Mouse (Mus musculus) intestine, postnatal 0 days (tissue): ENCODE measurements around the gene Atp1a4. TPM values are rescaled to one million over a fixed set of nuclear protein-coding genes. Genes with fewer than 3 reads are reported as not detected.

Experiments used
- ATAC-seq: fragments of 200-750 bp; cut with Nextera tagmentation; 2 replicates; pipeline ENCODE4 v1.8.0; 2017; ENCODE audit warnings: mild to moderate bottlenecking, moderate TSS enrichment, moderate library complexity
- H3K27ac ChIP-seq: fragments of 300-500 bp; sonication (generic); 2 replicates; pipeline ENCODE4 v1.5.1; 2014; ENCODE audit warnings: mild to moderate bottlenecking, low read depth, low read length, moderate library complexity
- H3K27me3 ChIP-seq: fragments of 300-500 bp; sonication (generic); replicated peaks from 2 replicates; pipeline ENCODE4 v1.6.1; 2014; ENCODE audit warnings: low read length, mixed read lengths; ENCODE audit not compliant: control insufficient read depth, insufficient read depth
- H3K36me3 ChIP-seq: fragments of 300-500 bp; sonication (generic); 2 replicates; pipeline ENCODE4 v1.6.1; 2014; ENCODE audit warnings: mild to moderate bottlenecking, moderate library complexity; ENCODE audit not compliant: control insufficient read depth, insufficient read depth
- H3K4me1 ChIP-seq: fragments of 300-500 bp; sonication (generic); replicated peaks from 2 replicates; pipeline ENCODE4 v1.6.1; 2014; ENCODE audit warnings: antibody characterized with exemption, low read length, mixed read lengths; ENCODE audit not compliant: control insufficient read depth, insufficient read depth
- H3K4me2 ChIP-seq: fragments of 300-500 bp; sonication (generic); replicated peaks from 2 replicates; pipeline ENCODE4 v1.6.1; 2014; ENCODE audit warnings: low read depth, mild to moderate bottlenecking, moderate library complexity
- H3K4me3 ChIP-seq: fragments of 300-500 bp; sonication (generic); 2 replicates; pipeline ENCODE4 v1.5.1; 2014; ENCODE audit warnings: low read depth, low read length
- H3K9ac ChIP-seq: fragments of 300-500 bp; sonication (generic); 2 replicates; pipeline ENCODE4 v1.6.1; 2014; ENCODE audit warnings: mild to moderate bottlenecking, low read depth, low read length
- H3K9me3 ChIP-seq: fragments of 300-500 bp; sonication (generic); 2 replicates; pipeline ENCODE4 v1.6.1; 2016; ENCODE audit warnings: mixed run types; ENCODE audit not compliant: control insufficient read depth
- CTCF ChIP-seq: sonication (generic); IDR thresholded peaks from 2 replicates; pipeline ENCODE4 v1.5.1; 2016; ENCODE audit warnings: low read depth, mild to moderate bottlenecking, control low read depth, antibody characterized with exemption, moderate library complexity
- WGBS: fragments of 180-500 bp; shearing (Covaris S2); extraction: QIAGEN DNeasy Blood & Tissue Kit; methylation state at CpG from one replicate; pipeline ENCODE4 v1.1.7; 2014; 5-methylcytosine and 5-hydroxymethylcytosine counted together
- polyA plus RNA-seq: library from polyadenylated mRNA; unstranded; fragments of >200 nt; fragmentation: Nextera tagmentation; extraction: Ambion mirVana; gene quantifications from 2 replicates; pipeline ENCODE4 v1.2.1, GENCODE M21; 2015

Gene Atp1a4
- polyA plus RNA-seq, 1 experiment from 2014 or later: not detected

DNA sequence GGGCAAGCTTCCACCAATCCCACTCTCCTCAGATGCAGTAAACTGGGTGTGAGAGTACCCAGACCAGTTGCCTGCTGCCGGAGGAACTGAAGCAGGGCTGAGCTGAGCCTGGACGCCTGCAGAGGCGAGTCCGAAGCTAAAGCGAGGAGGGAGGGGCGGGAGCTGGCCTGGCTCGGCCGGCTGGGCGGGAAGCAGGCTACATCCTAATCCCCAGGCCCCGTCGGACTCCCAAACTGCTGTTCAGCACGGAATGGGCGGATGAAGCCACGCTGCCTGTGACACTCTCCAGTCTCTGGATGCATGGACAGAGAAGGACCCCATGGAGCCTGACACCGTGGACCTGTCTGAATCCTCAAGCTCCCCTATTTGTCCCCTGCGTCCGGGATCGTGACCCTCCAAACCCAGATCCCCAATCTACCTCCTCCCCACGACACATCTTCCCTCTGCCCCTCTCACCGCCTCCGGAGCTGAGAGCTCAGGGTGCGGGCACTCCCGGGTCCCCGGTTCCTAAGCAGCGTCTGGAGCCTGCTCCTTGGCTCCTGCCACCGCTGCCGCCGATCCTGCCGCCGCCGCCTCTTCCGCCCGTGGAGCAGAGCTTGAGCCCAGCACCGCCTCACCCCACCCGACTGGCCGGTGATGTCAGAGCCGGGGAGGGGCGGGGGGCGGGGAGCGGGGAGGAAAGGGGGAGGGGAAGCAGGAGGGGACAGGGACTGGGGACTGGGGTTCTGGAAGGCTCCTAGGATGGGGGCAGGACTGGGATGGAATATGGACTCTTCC lies 51.9 kb downstream of the Atp1a4 start, which contains the start of gene Pea15a:
Pea15a (minus strand) TSS at position 664 of the 777 bp plus-strand sequence.
- peak within 1 kb of the TSS; percentile 68 for H3K4me3 ChIP-seq
- TF ChIP-seq CTCF: no peak
- peak within 1 kb of the TSS; percentile 70 for H3K9ac ChIP-seq
- H3K27me3 ChIP-seq: no peaks in the 10 kb centered on the region
- no peaks in the 10 kb centered on the region for H3K9me3 ChIP-seq
- H3K4me2 ChIP-seq: peak within 1 kb of the TSS; percentile 89
- peak; percentile 76 for ATAC-seq
- under 1% methylated on average over 38 of the region's 40 CpGs for WGBS
- H3K36me3 ChIP-seq: peaks cover 5% of the 10 kb centered on the region; the same call in 1 of the 2 replicates
- H3K27ac ChIP-seq: peak within 1 kb of the TSS; percentile 80
- H3K4me1 ChIP-seq: no peaks in the 10 kb centered on the region

GRCm38 (mm10) chr1:172205741-172206087 lies 52.5 kb downstream of the Atp1a4 start:
- WGBS: 16% methylated on average over 3 of the region's 3 CpGs
- Histone ChIP-seq H3K9me3 (no peaks in the 10 kb centered on the region), H3K36me3 (peaks cover 5% of the 10 kb centered on the region; the same call in 1 of the 2 replicates), H3K4me3 (peak overlapping the region; percentile 68), H3K27ac (no peak overlapping the region), H3K4me2 (peak overlapping the region; percentile 89), H3K27me3 (no peaks in the 10 kb centered on the region), H3K4me1 (no peaks in the 10 kb centered on the region), H3K9ac (no peak overlapping the region; the same call in 1 of the 2 replicates)
- no peak for ATAC-seq
- no peak for TF ChIP-seq CTCF

DNA sequence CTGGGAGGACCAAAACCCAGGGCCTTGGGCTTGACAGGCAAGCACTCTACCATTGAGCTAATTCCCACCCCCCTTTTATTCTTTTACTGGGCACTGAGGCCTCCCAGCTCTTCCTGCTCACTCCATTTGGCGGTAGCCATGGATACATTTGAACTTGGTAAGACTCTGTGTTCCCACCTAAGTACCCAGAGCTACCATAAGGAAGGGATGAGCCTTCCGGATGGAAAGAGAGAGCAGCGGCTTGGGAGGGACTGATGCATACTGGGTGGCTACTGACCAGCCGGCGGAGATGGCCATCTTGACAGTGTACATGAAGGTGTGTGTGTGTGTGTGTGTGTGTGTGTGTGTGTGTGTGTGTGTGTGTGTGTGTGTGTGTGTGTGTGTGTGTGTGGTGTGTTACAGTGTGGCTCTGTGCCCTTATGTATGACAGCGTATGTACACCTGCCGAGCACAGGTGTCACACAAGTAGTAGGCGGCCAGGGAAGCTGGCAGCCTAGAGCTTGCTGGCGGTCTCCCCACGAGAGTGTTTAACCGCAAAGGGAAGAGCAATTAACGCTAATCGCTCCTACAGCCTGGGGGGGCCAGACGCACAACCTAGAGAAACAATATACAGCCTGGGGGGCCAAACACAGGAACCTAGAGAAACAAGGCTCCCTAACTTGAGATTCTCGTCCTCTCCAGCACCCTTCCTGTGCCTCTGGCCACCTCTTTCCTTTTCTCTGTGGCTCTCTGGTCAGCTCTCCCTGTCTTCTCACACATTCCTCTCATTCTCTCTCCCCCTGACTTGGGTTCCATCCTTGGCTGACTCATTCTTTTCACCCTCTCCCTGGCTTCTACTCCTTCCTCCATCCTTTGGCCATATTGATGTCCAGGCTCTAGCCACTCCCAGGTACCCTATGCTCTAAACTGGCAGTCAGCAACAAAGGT lies 53.1 kb downstream of the Atp1a4 start:
- no peak overlapping the region for H3K4me3 ChIP-seq

DNA sequence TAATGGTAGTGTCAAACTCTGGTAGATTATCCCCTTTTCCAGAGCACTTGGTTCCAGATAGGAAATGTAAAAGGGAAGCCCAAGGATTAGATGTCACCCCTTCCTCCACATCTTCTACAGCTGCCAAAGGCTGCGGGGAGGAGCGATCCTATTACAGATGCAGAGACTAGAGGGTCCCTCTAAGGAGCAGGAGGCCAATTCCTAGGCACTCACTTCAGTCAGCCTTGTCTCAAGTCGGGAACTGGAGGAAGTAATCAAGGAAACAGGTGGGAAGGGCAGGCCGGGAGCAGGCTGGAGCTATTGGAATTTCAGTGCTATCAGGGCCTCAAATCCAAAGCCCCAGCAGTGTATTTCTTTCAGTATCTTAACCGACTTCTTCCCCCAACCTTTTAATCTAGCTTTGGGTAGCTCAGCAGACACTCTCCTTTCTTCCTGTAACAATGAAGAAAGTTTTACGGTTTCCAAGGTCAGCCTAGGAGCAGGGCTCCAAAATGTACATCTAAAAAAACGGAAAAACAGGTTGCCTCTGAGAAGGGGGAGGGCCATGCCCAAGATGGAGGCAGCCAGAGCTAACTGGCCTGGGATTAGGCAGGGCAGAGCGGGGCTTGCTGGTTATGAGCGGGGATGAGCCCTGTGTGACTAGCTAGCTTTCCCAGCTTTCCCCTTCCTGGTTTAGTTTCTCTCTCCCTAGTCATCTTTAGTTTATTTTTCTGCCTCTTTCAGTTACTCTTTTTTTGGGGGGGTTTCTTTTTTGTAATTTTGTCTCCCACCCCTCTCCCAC lies 54.0 kb downstream of the Atp1a4 start:
- no peak overlapping the region for H3K4me3 ChIP-seq
- no peaks in the 10 kb centered on the region for H3K27me3 ChIP-seq
- H3K9me3 ChIP-seq: no peaks in the 10 kb centered on the region
- H3K36me3 ChIP-seq: peaks cover 14% of the 10 kb centered on the region
- H3K27ac ChIP-seq: no peak overlapping the region
- no peaks in the 10 kb centered on the region for H3K4me1 ChIP-seq
- ATAC-seq: no peak
- no peak overlapping the region for H3K9ac ChIP-seq
- no peak overlapping the region; the same call in 1 of the 2 replicates for H3K4me2 ChIP-seq
- TF ChIP-seq CTCF: no peak
- 36% methylated on average over 9 of the region's 9 CpGs for WGBS

More for the DNA sequence above, 53.1 kb downstream of the Atp1a4 start:
- WGBS: 68% methylated on average over 15 of the region's 15 CpGs
- peaks cover 5% of the 10 kb centered on the region; the same call in 1 of the 2 replicates for H3K36me3 ChIP-seq
- peak overlapping the region; percentile 89 for H3K4me2 ChIP-seq
- no peak for ATAC-seq
- H3K9me3 ChIP-seq: no peaks in the 10 kb centered on the region
- no peak overlapping the region for H3K27ac ChIP-seq
- no peak overlapping the region for H3K9ac ChIP-seq
- H3K4me1 ChIP-seq: no peaks in the 10 kb centered on the region
- H3K27me3 ChIP-seq: no peaks in the 10 kb centered on the region
- no peak for TF ChIP-seq CTCF

DNA sequence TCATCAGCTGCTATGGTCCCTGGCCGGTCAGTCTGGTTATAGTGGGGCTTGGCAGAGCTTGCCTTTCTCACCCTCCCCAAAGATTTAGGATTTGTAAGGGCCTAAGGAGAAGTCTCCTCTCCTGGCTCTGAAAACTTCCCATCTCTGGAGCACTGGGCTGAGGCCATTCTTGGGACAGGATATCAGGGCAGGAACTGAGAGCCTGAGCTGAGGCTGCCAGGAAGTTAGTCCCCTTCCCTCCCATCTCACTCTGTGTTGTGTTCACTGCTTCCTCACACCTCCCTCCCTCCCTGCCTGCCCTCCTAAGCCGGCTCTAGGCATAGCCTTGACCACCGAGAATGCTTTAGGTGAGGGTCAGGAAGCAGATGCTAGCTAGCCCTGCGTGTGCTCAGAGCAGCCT lies 54.6 kb downstream of the Atp1a4 start:
- H3K9ac ChIP-seq: no peak overlapping the region
- no peak overlapping the region for H3K4me3 ChIP-seq
- peaks cover 15% of the 10 kb centered on the region for H3K36me3 ChIP-seq
- ATAC-seq: no peak
- H3K9me3 ChIP-seq: no peaks in the 10 kb centered on the region
- H3K27ac ChIP-seq: no peak overlapping the region
- H3K27me3 ChIP-seq: no peaks in the 10 kb centered on the region
- no peak overlapping the region; the same call in 1 of the 2 replicates for H3K4me2 ChIP-seq
- TF ChIP-seq CTCF: no peak
- H3K4me1 ChIP-seq: no peaks in the 10 kb centered on the region
- WGBS: 34% methylated on average over 4 of the region's 4 CpGs
